Mouse (Mus musculus) embryonic facial prominence, embryonic 15.5 days (tissue): Measurements from ENCODE around the gene Magi2. TPM values are rescaled to one million over a fixed set of nuclear protein-coding genes. Genes with fewer than 3 reads are reported as not detected.
"Not testable (repeated sequence)": the region's sequence is repeated elsewhere in the genome, so short reads cannot be mapped to it uniquely, and the experiment has no call there.

Source experiments
- ATAC-seq: fragments of 200-750 bp; cut with Nextera tagmentation; 2 replicates; pipeline ENCODE4 v1.8.0; 2017; ENCODE audit warnings: low read depth, moderate TSS enrichment; ENCODE audit not compliant: insufficient number of reproducible peaks, low FRiP score, low TSS enrichment
- H3K27ac ChIP-seq: fragments of 300-500 bp; sonication (generic); replicated peaks from 2 replicates; pipeline ENCODE4 v1.5.1; 2015; ENCODE audit warnings: mild to moderate bottlenecking, inconsistent platforms
- H3K27me3 ChIP-seq: fragments of 300-500 bp; sonication (generic); 2 replicates; pipeline ENCODE4 v1.6.1; 2015; ENCODE audit warnings: inconsistent platforms
- H3K36me3 ChIP-seq: fragments of 300-500 bp; sonication (generic); 2 replicates; pipeline ENCODE4 v1.6.1; 2015; ENCODE audit warnings: mild to moderate bottlenecking, inconsistent platforms
- H3K4me1 ChIP-seq: fragments of 300-500 bp; sonication (generic); 2 replicates; pipeline ENCODE4 v1.6.1; 2015; ENCODE audit warnings: inconsistent platforms
- H3K4me2 ChIP-seq: fragments of 300-500 bp; sonication (generic); replicated peaks from 2 replicates; pipeline ENCODE4 v1.6.1; 2015; ENCODE audit warnings: mild to moderate bottlenecking, inconsistent platforms
- H3K4me3 ChIP-seq: fragments of 300-500 bp; sonication (generic); replicated peaks from 2 replicates; pipeline ENCODE4 v1.5.1; 2015; ENCODE audit warnings: mild to moderate bottlenecking, inconsistent platforms
- H3K9ac ChIP-seq: fragments of 300-500 bp; sonication (generic); 2 replicates; pipeline ENCODE4 v1.6.1; 2015; ENCODE audit warnings: inconsistent platforms
- H3K9me3 ChIP-seq: fragments of 300-500 bp; sonication (generic); replicated peaks from 2 replicates; pipeline ENCODE4 v1.6.1; 2016; ENCODE audit warnings: inconsistent platforms
- WGBS: fragments of 180-500 bp; shearing (Covaris S2); methylation state at CpG from one replicate; pipeline ENCODE4 v1.1.7; 2015; 5-methylcytosine and 5-hydroxymethylcytosine counted together
- polyA plus RNA-seq: library from polyadenylated mRNA; unstranded; fragments of >200 nt; fragmentation: Nextera tagmentation; extraction: Ambion mirVana; gene quantifications from 2 replicates; pipeline ENCODE4 v1.2.1, GENCODE M21; 2015

The Magi2 gene
- polyA plus RNA-seq, 1 experiment from 2014 or later, result 6.8 TPM

DNA sequence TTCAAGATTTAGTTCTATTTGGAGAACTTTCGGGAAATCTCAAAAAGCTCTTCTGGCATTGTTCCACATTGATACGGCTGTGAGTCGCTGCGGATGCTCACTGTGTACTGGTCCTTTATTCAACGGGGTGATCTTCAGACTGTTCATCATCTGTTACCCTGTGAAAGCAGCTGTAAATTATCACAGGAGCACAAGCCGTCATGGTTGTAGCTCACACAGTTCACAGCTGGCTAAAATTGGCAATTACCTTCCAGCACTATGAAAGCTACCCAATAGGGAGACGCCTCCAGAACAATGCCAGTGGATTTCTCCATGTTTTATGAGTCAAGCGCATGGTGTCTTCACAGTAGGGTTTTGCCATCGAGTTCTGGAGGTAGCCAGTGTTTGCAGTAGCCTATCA, 1294.8 kb downstream of the Magi2 start:
- no peaks in the 10 kb centered on the region for H3K9me3 ChIP-seq
- no peaks in the 10 kb centered on the region for H3K27me3 ChIP-seq
- WGBS, result 78% methylated on average over 9 of the region's 9 CpGs
- no peak overlapping the region for H3K27ac ChIP-seq
- no peaks in the 10 kb centered on the region for H3K36me3 ChIP-seq
- no peak overlapping the region for H3K4me2 ChIP-seq
- H3K4me3 ChIP-seq, result no peak overlapping the region
- H3K4me1 ChIP-seq, result no peaks in the 10 kb centered on the region
- no peak overlapping the region for H3K9ac ChIP-seq
- ATAC-seq, result no peak

DNA sequence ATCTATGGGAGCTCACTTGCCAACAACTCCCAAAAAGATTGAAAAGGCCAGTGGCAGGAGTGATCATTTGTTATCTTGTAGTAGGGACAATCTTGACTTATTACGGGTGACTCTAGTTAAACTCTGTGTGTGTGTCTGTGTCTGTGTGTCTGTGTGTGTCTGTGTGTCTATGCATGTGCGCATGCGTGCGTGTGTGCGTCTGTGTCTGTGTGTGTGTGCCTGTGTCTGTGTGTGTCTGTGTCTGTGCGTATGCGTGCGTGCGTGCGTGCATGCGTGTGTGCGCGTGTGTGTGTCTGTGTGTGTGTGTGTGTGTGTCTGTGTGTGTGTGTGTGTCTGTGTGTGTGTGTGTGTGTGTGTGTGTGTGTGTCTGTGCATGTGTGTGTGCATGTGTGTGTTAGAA, 1295.2 kb downstream of the Magi2 start:
- Histone ChIP-seq H3K27ac (no peak overlapping the region), H3K9ac (no peak overlapping the region), H3K9me3 (no peaks in the 10 kb centered on the region), H3K4me3 (no peak overlapping the region), H3K4me1 (no peaks in the 10 kb centered on the region), H3K27me3 (no peaks in the 10 kb centered on the region), H3K4me2 (no peak overlapping the region), H3K36me3 (no peaks in the 10 kb centered on the region)
- WGBS, result 96% methylated on average over 13 of the region's 13 CpGs
- ATAC-seq, result no peak

DNA sequence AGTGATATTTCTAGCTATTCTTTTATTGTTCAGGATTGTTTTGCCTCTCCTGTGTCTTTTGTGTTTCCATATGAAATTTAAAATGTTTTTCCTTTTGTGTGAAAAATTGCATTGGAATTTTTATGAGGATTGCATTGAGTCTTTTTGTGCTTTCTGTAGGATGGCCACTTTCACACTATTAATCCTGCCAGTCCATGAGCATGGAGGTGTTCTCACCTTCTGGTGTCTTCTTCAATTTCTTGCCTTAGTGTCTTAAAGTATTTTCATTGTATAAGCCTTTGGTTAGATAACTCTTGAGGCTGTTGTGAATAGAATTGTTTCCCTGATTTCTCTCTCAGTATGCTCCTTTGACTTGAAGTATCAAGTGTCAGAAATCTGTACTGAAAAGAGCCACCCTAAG, 1296.9 kb downstream of the Magi2 start:
- Histone ChIP-seq H3K4me3 (no peak overlapping the region), H3K9ac (no peak overlapping the region), H3K4me1 (no peaks in the 10 kb centered on the region), H3K9me3 (no peaks in the 10 kb centered on the region), H3K36me3 (no peaks in the 10 kb centered on the region), H3K27me3 (no peaks in the 10 kb centered on the region), H3K4me2 (no peak overlapping the region), H3K27ac (no peak overlapping the region)
- no peak for ATAC-seq

DNA sequence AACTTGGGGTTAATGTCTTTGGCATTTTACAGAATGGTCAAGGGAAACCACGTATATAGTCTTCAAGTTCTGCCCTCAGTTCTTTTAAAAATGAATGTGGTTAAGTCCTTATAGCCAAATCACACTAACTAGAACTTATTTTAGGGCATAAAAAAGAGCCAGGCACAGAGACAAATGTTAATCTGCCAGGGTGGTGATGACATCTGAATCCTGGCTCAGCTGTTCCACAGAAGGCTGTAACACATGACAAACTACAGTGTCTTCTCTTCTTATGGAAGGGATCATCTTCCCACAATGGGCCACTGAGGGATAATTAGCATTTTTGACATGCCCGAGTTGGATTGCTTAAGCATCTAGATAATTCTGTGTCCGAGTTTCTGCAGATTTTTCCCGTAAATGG, 1299.8 kb downstream of the Magi2 start:
- WGBS, result 56% methylated on average over 2 of the region's 4 CpGs
- not testable (repeated sequence) for H3K27me3 ChIP-seq, H3K4me1 ChIP-seq, H3K9me3 ChIP-seq, H3K36me3 ChIP-seq, H3K27ac ChIP-seq, H3K9ac ChIP-seq, ATAC-seq, H3K4me3 ChIP-seq, H3K4me2 ChIP-seq

DNA sequence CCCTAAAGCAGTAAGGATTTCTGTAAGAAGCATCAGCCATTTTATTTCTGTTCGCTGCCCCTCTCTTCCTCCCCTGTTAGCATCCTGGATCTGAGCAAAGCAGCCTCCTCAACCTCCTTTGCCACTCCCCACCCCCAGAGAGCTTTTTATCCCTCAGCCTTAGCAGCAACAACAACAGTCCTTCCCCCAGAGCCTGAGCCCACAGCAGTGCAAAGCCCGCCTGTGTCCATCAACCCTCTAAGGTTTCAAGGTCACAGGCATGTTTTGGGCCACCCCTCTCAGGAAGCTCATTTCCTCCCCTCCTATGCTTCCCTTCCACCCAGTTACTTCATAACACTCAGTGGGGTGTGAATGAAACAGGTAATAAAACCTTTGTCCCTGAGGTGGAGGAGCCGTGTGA, 1309.7 kb downstream of the Magi2 start:
- no peak overlapping the region for H3K9ac ChIP-seq
- no peak overlapping the region for H3K4me3 ChIP-seq
- H3K27me3 ChIP-seq, result no peaks in the 10 kb centered on the region
- WGBS, result 60% methylated on average over 3 of the region's 3 CpGs
- no peak overlapping the region for H3K27ac ChIP-seq
- H3K9me3 ChIP-seq, result no peaks in the 10 kb centered on the region
- ATAC-seq, result no peak
- no peak overlapping the region for H3K4me2 ChIP-seq
- H3K4me1 ChIP-seq, result no peaks in the 10 kb centered on the region
- H3K36me3 ChIP-seq, result no peaks in the 10 kb centered on the region

DNA sequence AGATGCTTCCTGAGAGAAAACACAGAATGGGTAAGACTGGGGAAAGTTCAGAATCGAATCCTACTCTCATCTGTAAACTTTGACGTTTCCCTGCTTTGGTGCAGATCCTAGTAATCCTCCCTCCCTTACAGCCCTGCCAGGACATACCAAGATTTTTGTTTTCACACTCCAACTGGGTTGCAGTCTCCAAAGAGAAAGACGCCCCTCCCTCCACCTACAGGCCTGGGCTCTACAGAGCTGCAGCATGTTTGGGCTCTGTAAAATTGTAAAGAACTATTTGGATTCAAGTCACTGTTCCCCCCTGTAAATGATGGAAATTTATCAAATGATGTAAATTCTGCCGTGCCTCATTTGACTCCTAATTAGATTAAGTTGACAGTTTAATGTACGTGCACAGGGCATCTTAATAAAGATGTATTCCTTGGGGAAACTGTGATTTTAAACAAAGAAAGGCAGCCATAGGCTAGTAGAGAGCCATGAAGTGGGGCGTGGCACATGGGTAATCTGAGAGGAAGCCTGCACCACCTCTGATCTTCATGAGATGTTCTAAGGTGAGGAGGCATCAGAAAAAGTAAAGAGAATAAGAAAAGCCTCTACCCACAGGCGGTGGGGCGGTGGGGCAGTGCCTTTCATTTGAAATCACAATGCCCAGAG, 1310.7 kb downstream of the Magi2 start:
- 73% methylated on average over 8 of the region's 8 CpGs for WGBS

DNA sequence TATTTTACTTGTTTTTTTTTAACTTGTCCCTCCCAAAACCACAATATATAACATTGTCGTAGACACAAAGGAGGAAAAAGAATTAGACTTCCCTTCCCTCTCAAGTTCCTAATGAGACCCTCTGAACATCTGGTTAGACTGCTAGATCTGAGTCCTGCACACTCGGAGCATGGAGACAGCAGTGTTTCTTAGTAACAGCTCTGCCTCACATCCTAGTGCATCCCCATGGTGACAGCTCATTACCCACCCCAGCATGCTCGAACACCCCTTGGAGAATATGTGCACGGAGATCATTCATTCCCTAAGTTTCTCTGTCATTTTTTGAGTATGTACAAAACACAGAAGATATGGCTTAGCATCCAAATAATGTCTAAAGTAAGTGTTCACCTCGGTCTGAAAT, 1317.5 kb downstream of the Magi2 start:
- Histone ChIP-seq H3K4me3 (no peak overlapping the region), H3K36me3 (no peaks in the 10 kb centered on the region), H3K27ac (no peak overlapping the region), H3K9me3 (no peaks in the 10 kb centered on the region), H3K27me3 (no peaks in the 10 kb centered on the region), H3K4me1 (no peaks in the 10 kb centered on the region), H3K9ac (no peak overlapping the region), H3K4me2 (no peak overlapping the region)
- ATAC-seq, result no peak
- 48% methylated on average over 5 of the region's 5 CpGs for WGBS

More for the DNA sequence above, 1310.7 kb downstream of the Magi2 start:
- no peaks in the 10 kb centered on the region for H3K27me3 ChIP-seq
- no peak overlapping the region for H3K27ac ChIP-seq
- H3K36me3 ChIP-seq, result no peaks in the 10 kb centered on the region
- H3K4me2 ChIP-seq, result no peak overlapping the region
- H3K9ac ChIP-seq, result no peak overlapping the region
- H3K4me1 ChIP-seq, result no peaks in the 10 kb centered on the region
- H3K9me3 ChIP-seq, result no peaks in the 10 kb centered on the region
- ATAC-seq, result no peak
- H3K4me3 ChIP-seq, result no peak overlapping the region

DNA sequence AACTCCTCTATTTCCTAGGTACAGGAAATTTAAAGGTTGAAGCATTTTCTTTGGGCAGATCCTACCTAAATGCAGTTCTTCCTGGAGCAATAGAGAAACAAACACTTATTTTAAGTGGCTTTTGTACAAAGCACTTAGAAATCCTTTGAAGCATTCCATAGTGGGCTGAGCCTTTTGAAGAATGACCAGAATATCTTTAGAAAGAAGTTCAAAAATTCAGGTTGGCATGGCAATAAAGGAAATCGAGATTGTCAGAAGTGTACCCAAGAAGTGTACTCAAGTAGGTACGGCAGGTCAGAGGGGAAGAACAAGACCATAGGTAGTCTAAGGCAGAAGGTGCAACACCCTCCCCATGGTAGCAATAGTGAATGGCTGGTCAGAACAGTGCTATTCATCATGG, 1332.5 kb downstream of the Magi2 start:
- no peak for ATAC-seq
- H3K9ac ChIP-seq, result no peak overlapping the region

DNA sequence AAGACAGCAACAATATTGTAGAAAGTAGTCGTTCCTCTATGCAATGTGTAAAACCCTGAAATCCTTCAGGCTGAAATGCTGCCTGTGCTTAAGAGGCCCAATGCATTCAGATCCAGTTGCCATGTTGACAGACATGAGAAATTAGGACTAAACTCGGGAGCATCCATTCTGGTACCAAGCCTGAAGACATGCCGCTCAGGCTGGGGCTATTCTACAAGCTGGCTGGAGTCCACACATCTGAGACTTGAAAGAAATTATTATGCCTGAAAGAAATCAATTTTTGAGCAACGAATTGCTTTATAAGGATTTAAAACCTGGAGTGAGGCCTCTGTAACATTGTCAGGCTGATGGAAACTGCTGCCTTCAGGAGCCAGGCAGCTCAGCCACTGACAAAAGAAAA, 1333.0 kb downstream of the Magi2 start:
- H3K27me3 ChIP-seq, result no peaks in the 10 kb centered on the region
- WGBS, result 63% methylated on average over 4 of the region's 4 CpGs
- no peaks in the 10 kb centered on the region for H3K36me3 ChIP-seq
- no peaks in the 10 kb centered on the region for H3K9me3 ChIP-seq
- H3K9ac ChIP-seq, result no peak overlapping the region
- H3K4me1 ChIP-seq, result no peaks in the 10 kb centered on the region
- H3K4me3 ChIP-seq, result no peak overlapping the region
- no peak overlapping the region for H3K4me2 ChIP-seq
- no peak overlapping the region for H3K27ac ChIP-seq
- ATAC-seq, result no peak

More for the DNA sequence above, 1332.5 kb downstream of the Magi2 start:
- Histone ChIP-seq H3K4me3 (no peak overlapping the region), H3K9me3 (no peaks in the 10 kb centered on the region), H3K4me1 (no peaks in the 10 kb centered on the region), H3K36me3 (no peaks in the 10 kb centered on the region), H3K27ac (no peak overlapping the region), H3K27me3 (no peaks in the 10 kb centered on the region), H3K4me2 (no peak overlapping the region)
- whole genome bisulfite sequencing, result 80% methylated on average over 2 of the region's 2 CpGs

DNA sequence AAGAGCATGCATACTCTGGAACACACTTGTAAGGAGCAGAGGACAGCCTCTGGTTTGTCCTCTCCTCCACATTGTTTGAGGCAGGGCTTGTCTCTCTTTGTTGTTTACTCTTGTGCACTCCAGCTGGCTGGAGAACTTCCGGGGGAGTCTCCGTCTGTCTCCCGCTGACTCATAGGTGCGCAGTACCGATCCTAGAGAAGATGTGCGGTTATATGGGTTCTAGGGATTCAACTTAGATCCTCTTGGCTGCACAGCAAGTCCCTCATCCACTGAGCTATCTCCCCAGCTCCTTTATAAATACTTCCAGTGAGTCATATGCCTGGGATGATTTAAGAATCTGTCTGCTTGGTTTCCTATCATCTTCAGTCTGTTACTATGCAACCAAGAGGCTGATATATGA, 1341.6 kb downstream of the Magi2 start:
- no peaks in the 10 kb centered on the region for H3K9me3 ChIP-seq
- no peaks in the 10 kb centered on the region for H3K4me1 ChIP-seq
- no peaks in the 10 kb centered on the region for H3K27me3 ChIP-seq
- H3K36me3 ChIP-seq, result no peaks in the 10 kb centered on the region
- no peak overlapping the region for H3K4me2 ChIP-seq
- 90% methylated on average over 6 of the region's 6 CpGs for WGBS
- ATAC-seq, result no peak
- H3K9ac ChIP-seq, result no peak overlapping the region
- H3K4me3 ChIP-seq, result no peak overlapping the region
- H3K27ac ChIP-seq, result no peak overlapping the region

DNA sequence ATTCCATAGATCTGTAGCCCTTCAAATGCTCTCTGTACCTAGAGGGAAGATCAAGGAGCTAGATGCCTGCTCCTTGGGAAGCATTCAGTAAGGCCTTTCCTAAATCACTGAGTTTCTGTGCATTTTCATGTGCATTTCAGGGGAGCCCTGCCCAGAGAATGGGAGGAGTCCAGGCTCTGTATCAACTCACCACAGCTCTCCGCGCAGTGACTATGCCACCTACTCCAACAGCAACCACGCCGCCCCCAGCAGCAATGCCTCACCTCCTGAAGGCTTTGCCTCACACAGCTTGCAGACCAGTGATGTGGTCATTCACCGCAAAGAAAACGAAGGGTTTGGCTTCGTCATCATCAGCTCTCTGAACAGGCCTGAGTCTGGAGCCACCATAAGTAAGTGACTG, 1342.1 kb downstream of the Magi2 start:
- ATAC-seq, result no peak

DNA sequence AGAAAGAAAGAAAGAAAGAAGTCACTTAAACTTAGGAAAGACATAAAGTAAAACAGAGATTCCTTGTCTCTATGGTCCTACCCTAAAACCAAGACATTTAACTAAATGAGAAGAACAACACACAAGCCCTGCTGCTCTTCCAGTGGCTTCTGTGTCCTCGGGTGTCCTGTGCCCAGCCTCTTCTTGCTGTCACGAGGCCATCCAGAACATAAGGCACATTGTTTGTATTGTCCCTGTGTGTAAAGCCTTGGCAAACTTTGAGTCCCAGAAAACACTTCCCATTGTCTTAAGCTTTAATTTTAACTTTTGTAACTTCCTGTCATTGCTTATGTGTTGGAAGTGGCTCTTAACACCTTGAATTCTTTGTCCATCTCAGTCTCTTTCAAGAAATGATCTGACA, 1348.0 kb downstream of the Magi2 start:
- no peak overlapping the region for H3K4me3 ChIP-seq
- H3K27ac ChIP-seq, result no peak overlapping the region
- H3K27me3 ChIP-seq, result no peaks in the 10 kb centered on the region
- H3K4me2 ChIP-seq, result no peak overlapping the region
- WGBS, result 42% methylated on average over 2 of the region's 2 CpGs
- no peaks in the 10 kb centered on the region for H3K9me3 ChIP-seq
- no peaks in the 10 kb centered on the region for H3K36me3 ChIP-seq
- no peak for ATAC-seq
- no peak overlapping the region for H3K9ac ChIP-seq
- H3K4me1 ChIP-seq, result no peaks in the 10 kb centered on the region

More for the DNA sequence above, 1342.1 kb downstream of the Magi2 start:
- H3K4me3 ChIP-seq, result no peak overlapping the region
- H3K4me2 ChIP-seq, result no peak overlapping the region
- no peak overlapping the region for H3K9ac ChIP-seq
- no peaks in the 10 kb centered on the region for H3K27me3 ChIP-seq
- no peaks in the 10 kb centered on the region for H3K4me1 ChIP-seq
- no peak overlapping the region for H3K27ac ChIP-seq
- WGBS, result 96% methylated on average over 7 of the region's 7 CpGs
- no peaks in the 10 kb centered on the region for H3K36me3 ChIP-seq
- H3K9me3 ChIP-seq, result no peaks in the 10 kb centered on the region
